Mouse (Mus musculus): ENCODE measurements around the gene Vstm2b.

Gene Vstm2b

DNA sequence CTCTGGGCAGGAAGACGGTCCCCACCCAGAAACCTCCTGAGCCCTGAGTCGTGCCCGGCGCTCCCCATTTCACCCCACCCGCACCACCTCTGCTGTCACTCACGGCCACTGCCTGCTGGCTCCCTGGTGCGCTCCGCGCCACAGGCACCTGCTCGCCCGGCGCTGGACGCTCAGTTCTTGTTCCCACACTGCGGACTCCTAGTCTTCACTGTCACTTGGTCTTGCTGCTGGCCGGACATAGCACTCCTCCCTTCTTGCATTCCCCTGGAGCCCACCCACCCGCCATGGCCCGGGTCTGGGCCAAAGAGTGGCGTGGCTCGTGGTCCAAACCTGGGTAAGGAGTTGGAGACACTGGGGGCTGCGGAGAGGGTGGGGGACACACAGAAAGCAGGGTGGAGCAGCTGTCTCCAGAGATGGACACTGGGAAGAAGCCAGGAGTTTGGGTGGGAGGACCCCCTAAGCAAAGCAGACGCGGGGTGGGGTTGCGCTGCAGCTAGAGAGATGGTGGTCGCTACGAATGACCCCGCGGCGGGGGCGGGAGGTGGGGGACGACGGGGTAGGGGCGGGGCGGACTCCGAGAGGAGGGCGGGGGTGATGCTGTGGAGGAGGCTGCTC, at the start of gene Vstm2b:
TSS of gene Vstm2b (plus strand) at position 233 of the 615 bp plus-strand sequence.
- no peak for DNase-seq (ENCODE audit: low spot score)

DNA sequence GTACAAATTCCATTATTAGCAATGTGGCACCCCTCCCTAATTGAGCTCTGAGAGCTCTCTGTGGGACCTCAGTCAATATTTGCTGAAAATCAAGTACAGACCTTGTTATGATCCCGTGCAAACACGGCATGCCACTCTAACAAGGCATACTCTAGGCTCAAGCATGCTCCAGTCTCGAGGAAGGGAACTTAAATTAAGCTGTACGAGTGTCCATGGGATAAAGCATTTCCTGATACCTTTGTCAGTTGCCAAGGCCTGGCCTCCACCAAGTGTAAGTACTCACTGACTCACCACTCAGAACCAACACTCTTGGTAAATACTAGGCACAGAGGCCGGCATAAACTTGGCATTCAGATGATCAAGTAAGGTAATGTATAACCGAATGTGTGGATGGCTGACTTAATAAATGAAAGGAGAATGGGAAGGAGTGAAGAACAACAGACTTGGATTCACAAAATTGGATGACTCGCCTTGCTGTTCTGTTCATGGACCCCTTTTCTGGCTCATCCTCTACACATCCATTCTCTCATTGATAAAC, 42.0 kb upstream of the Vstm2b start:
- no peak for DNase-seq (ENCODE audit: low spot score)

DNA sequence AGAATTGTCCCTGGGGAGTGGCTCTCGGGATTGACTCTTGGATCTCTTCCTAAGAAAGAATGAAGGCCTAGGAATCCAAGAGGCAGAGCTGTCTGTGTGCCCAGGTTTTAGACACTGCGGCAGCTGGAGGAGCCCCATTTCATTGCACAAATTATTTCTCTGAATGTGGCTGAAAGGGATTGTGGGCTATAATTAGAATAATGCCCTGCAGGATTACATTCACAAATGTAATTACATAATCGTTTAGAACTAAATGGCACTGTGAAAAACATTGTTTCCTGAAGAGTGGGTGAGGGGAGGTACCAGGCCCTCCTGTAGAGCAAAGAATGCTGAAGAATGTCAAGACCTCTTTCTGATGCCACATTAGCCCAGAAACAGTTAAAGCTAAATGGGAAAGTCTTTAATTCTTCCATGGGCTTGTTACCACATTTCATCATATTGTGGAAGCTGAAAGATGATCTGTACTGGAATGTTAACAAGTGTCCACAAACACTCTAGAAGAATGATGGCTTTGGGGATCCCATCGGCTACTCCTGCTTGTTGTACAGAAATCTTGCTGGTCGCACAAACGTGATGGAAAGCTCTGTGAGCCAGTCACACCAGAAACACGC, 24.6 kb upstream of the Vstm2b start:
- no peak for DNase-seq (ENCODE audit: low spot score)

DNA sequence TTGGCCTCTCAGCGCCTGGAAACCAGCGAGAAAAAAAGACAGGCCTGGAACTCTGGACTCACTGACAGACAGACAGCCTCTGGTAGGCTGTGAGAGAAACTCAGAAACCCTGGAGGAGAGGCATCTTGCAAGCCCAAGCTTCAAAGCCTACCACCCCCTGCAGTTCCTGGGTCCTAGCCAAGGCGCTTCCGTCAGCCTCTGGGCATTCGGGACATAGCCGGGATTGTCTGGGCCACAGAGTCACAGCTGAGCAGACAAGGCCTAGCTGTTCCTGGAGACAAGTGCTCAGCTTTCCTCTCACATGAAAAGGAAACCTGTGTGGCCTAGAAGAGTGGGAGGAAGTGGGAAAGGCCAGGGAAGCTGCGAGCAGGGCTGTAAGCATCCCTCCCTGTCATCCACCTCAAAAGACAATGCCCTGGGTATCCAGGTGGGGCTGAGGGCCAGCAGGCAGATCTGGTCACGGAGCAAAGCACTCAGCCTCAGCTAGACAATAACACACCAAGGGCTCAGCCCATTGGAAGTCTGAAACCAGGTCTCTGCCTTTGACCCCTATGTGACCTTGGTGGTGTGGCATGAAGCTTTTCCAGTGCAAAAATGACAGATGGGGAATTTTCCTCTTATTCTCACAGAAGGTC, 13.2 kb upstream of the Vstm2b start:
- no peak for DNase-seq (ENCODE audit: low spot score)

DNA sequence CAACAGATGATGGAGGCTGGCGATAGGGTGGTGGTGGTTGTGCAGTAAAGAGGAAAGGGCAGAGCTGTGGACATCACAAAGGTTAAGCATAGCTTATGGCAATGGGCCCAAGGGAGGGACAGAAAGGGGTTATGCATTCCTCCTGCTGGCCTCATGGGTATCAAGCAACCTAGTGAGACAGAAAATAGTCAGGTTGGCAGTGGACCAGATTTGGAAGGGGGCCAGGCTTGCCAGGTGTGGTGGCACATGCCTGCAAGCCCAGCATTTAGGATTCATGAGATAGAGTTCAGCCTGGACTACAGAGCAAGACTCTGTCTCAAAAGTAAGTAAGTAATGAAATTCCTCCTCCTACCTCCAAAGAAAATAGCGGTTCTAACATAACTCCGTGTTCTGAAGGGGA, 9.8 kb upstream of the Vstm2b start:
- no peak for DNase-seq (ENCODE audit: low spot score)

DNA sequence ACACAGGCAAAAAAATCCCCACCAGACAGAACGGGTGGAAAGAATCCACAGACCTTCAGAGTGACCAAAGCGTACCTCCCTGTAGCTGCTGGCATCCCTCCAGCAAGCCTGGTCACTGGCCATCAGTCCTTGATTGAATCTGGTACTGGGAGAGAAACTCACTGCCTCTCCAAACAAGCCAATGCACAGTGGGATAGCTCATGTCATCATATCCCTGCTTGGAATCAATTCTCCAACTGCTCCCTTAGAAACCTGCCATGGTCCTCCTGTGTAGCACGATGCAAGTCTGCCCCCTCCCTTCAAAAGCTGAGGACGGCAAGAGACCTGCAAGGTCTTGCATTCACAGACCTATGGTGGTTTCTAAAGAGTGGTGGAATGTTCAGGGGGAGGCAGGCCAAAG, 1.2 kb upstream of the Vstm2b start:
- DNase-seq (ENCODE audit: low spot score) = no peak

DNA sequence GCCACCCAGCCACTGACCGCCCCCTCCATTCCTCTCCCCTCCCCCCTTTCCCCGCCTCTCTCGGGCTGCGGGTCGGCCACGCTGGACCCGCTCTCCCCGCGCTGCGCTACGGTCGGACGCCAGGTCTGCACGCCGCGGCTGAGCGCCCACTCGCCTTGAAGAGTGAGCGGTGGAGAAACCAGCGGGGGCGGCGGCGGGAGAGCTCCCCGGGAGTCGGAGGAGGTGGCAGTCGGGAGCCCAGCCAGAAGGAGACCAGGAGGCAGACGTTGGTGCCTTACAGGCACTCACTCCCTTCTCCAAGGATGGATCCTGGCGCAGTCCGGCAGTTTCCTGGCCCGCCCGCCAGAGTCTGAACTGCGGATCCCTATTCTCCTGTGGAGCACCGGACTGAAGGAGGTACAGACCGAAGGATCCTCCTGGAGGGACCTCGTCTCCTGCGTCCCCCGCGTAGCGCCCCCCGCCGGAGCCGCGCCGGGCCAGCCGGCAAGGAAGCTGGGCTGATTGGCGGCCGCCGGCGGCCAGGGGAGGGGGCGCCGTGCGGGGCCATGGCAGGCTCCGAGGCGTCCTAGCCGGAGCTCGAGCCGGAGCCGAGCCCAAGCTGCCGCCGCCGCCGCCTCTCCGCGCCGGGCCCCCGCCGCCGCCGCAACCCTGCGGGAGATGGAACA, 715 bp downstream of the Vstm2b start:
- peak; percentile 7 for DNase-seq (ENCODE audit: low spot score)

DNA sequence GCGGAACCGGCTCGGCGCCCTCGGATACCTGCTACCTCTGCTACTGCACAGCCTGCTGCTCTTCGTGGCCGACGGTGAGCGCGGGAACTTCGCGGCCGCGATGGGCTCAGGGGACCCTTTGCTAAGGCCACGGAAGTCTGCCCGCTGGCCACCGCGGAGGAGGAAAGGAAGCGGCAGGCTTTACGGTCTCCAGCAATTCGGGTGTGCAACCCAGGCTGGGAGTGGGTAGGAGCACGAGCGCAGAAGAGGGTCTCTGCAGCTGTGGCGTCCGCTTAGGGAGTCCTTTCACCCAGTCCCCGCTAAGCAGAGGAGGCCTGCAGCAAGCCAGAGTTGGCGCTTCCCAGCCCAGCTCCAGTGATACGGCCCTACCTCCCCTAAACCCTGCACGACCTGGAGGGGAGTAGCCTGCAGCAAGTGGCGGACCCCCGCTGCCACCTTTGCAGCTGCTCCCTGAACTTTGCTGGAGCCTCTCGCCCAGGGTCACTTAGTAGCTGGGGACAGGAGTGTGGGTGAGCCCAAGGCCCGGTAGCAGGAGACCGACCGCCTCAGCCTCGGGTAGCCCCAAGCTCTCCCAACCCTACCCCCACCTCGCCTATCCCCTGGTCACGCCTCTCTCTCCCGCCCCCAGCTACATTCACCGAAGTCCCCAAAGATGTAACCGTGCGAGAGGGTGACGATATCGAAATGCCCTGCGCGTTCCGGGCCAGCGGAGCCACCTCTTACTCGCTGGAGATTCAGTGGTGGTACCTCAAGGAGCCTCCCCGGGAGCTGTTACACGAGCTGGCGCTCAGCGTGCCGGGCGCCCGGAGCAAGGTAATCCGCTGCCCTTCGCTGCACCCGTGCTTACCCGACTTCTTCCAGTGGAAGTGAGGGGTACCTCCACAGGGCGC, 1.5 kb downstream of the Vstm2b start:
- DNase-seq (ENCODE audit: low spot score) = peak; percentile 7

DNA sequence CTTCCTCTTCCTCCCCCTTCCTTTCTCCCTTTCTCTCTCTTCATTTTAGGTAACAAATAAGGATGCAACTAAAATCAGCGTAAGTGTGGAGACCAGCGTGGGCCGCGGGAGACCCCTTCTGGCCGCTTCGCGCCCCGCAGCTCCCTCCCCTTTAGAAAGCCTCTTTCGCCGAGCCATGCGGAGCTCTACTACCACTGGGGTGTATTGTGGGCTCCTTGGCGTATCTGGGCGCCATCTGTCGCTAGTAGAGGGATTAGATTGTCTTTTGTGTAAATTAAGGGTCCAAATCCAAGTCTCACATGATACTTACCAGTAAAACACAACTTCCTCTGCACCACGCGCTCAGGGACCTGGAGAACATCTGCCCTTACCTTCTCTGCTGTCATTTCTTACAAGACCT, 3.1 kb downstream of the Vstm2b start:
- peak; percentile 35 for DNase-seq (ENCODE audit: low spot score)

DNA sequence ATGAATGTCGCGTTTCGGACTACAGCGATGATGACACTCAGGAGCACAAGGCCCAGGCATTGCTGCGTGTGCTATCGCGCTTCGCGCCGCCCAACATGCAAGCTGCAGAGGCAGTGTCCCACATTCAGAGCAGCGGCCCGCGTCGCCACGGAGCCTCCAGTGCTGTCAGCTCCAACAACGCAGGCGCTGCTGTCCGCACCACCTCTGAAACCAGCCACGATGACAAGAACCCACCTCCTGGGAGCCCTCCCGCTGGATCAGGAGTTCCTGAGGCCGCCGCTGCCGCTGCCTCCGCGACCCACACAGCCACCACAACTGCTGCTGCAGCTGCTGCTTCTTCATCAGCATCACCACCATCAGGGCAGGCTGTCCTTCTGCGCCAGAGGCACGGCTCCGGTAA, 4.4 kb downstream of the Vstm2b start:
- DNase-seq (ENCODE audit: low spot score) = no peak

DNA sequence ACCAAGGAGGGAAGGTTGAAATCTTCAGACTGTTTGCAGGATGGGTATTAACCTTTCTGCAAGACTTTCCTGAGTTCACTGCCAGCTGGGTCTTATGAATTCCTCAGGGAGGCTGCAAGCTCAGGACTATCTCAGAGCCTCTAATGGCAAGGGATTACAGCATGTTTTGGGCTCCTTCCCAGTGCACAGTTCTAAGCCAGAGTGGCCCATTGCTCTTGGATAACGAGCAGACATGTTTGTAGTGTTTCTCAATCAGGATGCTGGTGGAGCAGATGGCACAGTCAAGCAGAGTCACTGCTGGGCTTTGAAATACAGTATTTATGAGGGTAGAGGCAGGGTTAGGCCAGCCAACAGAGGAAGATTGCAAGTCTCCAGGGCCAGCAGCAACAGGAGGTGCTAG, 8.4 kb downstream of the Vstm2b start:
- DNase-seq (ENCODE audit: low spot score) = no peak

DNA sequence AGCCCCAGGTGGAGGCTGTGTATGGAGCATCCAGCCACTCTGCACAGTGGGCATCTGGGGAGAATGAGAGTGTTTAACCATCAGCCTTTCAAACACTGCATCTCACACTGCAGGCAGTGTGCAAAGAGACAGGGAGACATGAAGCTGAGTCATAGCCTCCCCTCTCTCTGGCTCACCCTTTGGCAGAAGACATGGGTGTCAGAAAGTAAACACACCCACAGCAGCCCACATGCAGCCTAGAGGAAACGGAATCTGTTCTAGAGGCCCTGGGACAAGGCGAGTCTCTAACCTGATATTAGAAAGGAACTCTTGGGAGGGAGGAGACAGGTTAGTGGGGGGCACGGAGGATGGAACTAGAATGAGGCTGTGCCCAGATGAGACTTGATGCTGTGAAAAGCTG, 18.6 kb downstream of the Vstm2b start:
- no peak for DNase-seq (ENCODE audit: low spot score)

DNA sequence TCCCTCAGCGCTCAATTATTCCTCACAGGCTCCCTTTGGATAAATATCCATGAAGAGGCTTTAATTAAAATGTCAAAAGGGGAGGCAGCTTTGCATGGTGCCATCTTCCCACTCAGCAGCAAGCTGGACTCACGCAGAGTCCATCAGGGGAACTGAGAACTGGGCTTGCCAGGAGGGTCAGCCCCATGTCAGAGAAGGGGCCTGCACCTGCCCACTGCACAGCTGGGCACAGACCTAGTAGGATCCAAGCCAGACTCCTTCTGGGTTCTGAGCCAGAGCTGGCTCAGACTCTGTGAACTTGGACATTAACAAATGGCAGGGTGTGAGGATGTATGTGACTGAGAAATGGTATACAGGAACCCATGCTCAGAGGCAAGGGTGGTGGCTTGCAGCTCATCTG, 22.0 kb downstream of the Vstm2b start:
- DNase-seq (ENCODE audit: low spot score) = no peak

DNA sequence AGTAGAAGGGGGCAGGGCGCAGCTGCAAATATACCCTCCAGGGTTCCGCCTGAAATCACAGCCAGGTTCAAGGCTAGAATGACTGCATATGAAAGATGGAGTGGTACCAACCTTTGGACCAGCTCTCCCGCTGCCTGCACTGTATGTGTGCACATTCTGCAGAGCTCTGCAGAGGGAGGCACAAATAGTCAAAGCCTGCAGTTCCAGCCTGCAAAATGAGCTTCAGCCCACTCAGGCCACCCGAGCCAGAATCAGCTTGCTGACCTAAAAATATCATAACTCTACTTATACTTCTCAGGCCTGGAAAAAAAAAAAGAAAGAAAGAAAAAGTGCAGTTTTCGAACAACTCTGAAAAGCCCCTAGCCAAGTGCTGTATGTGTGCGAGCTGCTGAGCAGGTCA, 23.2 kb downstream of the Vstm2b start:
- DNase-seq (ENCODE audit: low spot score) = no peak

DNA sequence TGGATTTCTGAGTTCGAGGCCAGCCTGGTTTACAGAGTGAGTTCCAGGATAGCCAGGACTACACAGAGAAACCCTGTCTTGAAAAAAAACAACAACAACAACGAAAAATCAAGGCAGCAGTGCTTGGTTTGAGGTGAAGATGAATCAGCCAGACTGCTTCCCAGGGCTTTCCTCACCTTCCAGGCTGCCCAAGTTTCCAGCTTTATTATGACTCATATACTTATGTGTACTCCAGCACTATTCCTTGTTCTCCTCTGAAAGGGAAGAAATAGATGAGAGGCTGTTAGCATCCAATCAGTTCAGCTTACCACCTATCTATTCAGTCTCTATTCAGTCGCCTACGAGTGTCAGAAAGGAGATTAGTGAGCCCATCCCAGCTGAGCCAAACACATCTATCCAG, 24.7 kb downstream of the Vstm2b start:
- DNase-seq (ENCODE audit: low spot score) = no peak

DNA sequence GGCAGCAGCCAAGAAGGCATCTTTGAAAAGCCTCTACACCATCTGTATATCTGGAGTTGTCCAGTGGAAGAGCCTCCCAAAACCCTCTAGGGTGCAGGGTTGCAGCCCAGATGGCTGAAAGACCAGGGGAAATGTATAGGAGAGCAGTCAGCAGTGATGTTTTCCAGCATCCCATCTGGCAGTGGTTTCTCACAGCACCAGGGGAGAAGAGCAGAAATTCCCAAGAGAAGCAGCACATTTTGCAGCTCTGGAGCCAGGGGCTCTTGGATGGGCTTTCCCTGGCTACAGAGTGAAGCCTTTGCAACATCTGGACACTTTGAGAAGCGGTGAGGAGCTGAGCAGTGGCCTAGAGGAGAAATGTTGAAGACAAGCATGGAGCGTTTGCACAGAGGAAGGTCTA, 30.3 kb downstream of the Vstm2b start:
- DNase-seq (ENCODE audit: low spot score) = no peak

DNA sequence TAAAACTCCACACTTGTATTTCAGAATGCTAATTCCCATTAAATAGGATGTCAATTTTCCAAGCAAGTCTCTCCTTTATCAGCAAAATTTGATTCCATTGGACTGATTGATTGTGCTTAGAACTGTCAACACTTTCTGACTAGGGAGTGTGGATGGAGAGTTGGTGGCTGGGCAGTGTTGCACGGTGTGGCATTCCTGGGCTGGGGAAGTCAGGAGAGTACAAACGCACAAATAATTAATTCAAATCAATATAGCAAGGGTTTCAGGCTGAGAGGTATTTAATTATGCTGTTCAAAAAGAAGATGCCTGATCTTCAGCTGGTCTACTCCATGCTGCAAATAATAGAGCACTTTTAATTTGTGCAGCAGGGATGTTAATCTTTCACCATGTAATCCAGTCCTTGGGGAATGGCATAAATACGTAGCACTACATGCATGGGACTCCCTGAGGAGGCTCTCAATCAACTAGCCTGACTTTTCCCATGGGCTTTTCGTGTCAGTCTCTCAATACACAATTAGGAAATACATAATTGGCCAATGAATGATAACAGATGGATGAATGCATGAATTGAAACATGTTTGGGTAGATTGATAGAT, 38.6 kb downstream of the Vstm2b start:
- DNase-seq (ENCODE audit: low spot score) = no peak

DNA sequence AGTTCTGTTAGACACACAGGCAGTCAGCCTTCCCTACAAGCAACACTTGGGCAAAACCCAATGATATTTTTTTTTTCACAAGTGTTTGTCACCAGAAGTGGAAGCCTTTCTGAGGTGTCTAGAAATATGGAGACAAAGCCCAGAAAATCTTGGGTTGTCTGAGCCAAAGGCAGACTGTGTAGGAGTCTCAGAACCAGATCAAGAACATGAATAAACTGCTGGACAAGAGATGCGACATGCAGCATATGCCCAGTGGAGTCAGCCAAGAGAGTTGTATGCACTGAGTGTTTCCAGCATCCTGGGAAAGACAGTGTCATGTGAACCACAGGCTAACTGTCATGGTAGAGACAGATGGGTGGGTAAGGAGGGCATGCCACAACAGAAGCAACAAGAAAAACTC, 41.2 kb downstream of the Vstm2b start:
- DNase-seq (ENCODE audit: low spot score) = no peak

DNA sequence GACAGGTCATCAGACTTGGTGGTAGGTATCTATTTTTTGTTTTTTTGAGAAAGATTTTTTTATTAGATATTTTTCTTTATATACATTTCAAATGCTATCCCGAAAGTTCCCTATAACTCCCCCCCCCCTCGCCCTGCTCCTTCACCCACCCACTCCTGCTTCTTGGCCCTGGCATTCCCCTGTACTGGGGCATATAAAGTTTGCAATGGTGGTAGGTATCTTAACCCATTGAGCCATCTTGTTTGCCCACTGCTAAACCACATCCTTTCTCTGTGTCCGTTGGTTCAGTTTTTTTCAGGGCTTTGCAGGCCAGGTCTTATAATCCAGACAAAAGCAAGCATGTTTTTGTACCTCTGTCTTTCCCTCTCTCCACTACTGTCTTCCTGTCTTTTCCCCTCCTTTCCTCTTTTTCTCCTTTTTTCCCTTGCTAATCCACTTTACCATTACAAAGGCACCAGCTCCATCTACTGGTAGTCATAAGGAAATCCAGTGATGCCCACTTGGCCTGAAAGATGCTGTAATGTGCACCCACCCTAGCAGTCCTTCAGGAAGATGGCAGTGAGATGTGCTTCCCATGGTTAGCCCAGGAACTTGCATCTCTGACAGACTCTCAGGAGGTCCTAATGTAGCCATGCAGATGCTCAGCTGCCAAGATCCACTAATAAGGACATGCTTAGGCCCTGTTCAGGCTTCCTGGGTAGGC, 44.3 kb downstream of the Vstm2b start:
- DNase-seq (ENCODE audit: low spot score) = no peak

All from yolk sac, embryonic 10.5 days (tissue).